Mouse (Mus musculus) forebrain, embryonic 11.5 days (tissue): Measurements from ENCODE around the gene Ctnnbip1. TPM values are rescaled to one million over a fixed set of nuclear protein-coding genes. Genes with fewer than 3 reads are reported as not detected.

Source experiments
- ATAC-seq: fragments of 200-750 bp; cut with Nextera tagmentation; replicated peaks from 2 replicates; pipeline ENCODE4 v1.8.0; 2017; ENCODE audit warnings: moderate TSS enrichment; ENCODE audit not compliant: low FRiP score
- DNase-seq: peaks from one replicate; pipeline ENCODE4 v3.0.0-alpha.2; 2017; ENCODE audit warnings: low spot score
- H3K27ac ChIP-seq: fragments of 300-500 bp; sonication (generic); 2 replicates; pipeline ENCODE4 v1.5.1; 2014; ENCODE audit warnings: low read depth, low read length
- H3K27me3 ChIP-seq: fragments of 300-500 bp; sonication (generic); 2 replicates; pipeline ENCODE4 v1.6.1; 2014; ENCODE audit warnings: mild to moderate bottlenecking, low read length, mixed read lengths; ENCODE audit not compliant: control insufficient read depth, insufficient read depth
- H3K36me3 ChIP-seq: fragments of 300-500 bp; sonication (generic); 2 replicates; pipeline ENCODE4 v1.6.1; 2014; ENCODE audit warnings: mild to moderate bottlenecking, low read length, moderate library complexity, mixed read lengths; ENCODE audit not compliant: control insufficient read depth, insufficient read depth
- H3K4me1 ChIP-seq: fragments of 300-500 bp; sonication (generic); replicated peaks from 2 replicates; pipeline ENCODE4 v1.6.1; 2014; ENCODE audit warnings: low read length, mixed read lengths; ENCODE audit not compliant: control insufficient read depth, insufficient read depth
- H3K4me2 ChIP-seq: fragments of 300-500 bp; sonication (generic); 2 replicates; pipeline ENCODE4 v1.6.1; 2014; ENCODE audit warnings: low read depth, mild to moderate bottlenecking, low read length, moderate library complexity, mixed read lengths; ENCODE audit not compliant: severe bottlenecking
- H3K4me3 ChIP-seq: fragments of 300-500 bp; sonication (generic); 2 replicates; pipeline ENCODE4 v1.5.1; 2014; ENCODE audit warnings: low read depth, low read length
- H3K9ac ChIP-seq: fragments of 300-500 bp; sonication (generic); 2 replicates; pipeline ENCODE4 v1.6.1; 2014; ENCODE audit warnings: low read length
- H3K9me3 ChIP-seq: fragments of 300-500 bp; sonication (generic); 2 replicates; pipeline ENCODE4 v1.6.1; 2016; ENCODE audit warnings: low read length, mixed read lengths; ENCODE audit not compliant: control insufficient read depth
- WGBS: fragments of 180-500 bp; shearing (Covaris S2); extraction: QIAGEN DNeasy Blood & Tissue Kit; methylation state at CpG from one replicate; pipeline ENCODE4 v1.1.7; 2014; 5-methylcytosine and 5-hydroxymethylcytosine counted together
- polyA plus RNA-seq: library from polyadenylated mRNA; unstranded; fragments of >200 nt; fragmentation: Nextera tagmentation; extraction: Ambion mirVana; gene quantifications from 2 replicates; pipeline ENCODE4 v1.2.1, GENCODE M21; 2014

The Ctnnbip1 gene
- polyA plus RNA-seq, 1 experiment from 2014 or later, result 71.7 TPM

GRCm38 (mm10) chr4:149590200-149590599 is 72.2 kb downstream of the Ctnnbip1 start:
- WGBS, result 78% methylated on average over 1 of the region's 1 CpGs
- peaks cover 10% of the 10 kb centered on the region; the same call in 1 of the 2 replicates for H3K4me1 ChIP-seq
- ATAC-seq (no peak), DNase-seq (no peak)
- peaks cover 4% of the 10 kb centered on the region; the same call in 1 of the 2 replicates for H3K27me3 ChIP-seq
- no peak overlapping the region for H3K4me3 ChIP-seq
- no peak overlapping the region for H3K27ac ChIP-seq
- no peak overlapping the region for H3K9ac ChIP-seq
- H3K9me3 ChIP-seq, result no peaks in the 10 kb centered on the region
- H3K36me3 ChIP-seq, result no peaks in the 10 kb centered on the region
- H3K4me2 ChIP-seq, result no peak overlapping the region

- DNase-seq (no peak), ATAC-seq (no peak)
- Histone ChIP-seq H3K27ac (no peak overlapping the region), H3K27me3 (peaks cover 4% of the 10 kb centered on the region; the same call in 1 of the 2 replicates), H3K4me1 (0 out of 2 replicates have a peak, but pooled peaks cover 7% of the 10 kb centered on the region), H3K9ac (no peak overlapping the region), H3K4me3 (no peak overlapping the region), H3K36me3 (no peaks in the 10 kb centered on the region), H3K9me3 (no peaks in the 10 kb centered on the region), H3K4me2 (no peak overlapping the region)
- 90% methylated on average over 2 of the region's 2 CpGs for WGBS
Observed at GRCm38 (mm10) chr4:149591486-149591885, 73.5 kb downstream of the Ctnnbip1 start.

- H3K27ac ChIP-seq, result no peak overlapping the region
- no peak for ATAC-seq
- no peaks in the 10 kb centered on the region for H3K9me3 ChIP-seq
- H3K4me2 ChIP-seq, result no peak overlapping the region
- 81% methylated on average over 9 of the region's 9 CpGs for WGBS
- DNase-seq, result no peak
- H3K27me3 ChIP-seq, result no peaks in the 10 kb centered on the region
- no peaks in the 10 kb centered on the region for H3K36me3 ChIP-seq
- H3K9ac ChIP-seq, result no peak overlapping the region
- H3K4me1 ChIP-seq, result 0 out of 2 replicates have a peak, but pooled peaks cover 2% of the 10 kb centered on the region
- H3K4me3 ChIP-seq, result no peak overlapping the region
Observed at GRCm38 (mm10) chr4:149594913-149595581, 77.0 kb downstream of the Ctnnbip1 start.

- WGBS, result 81% methylated on average over 12 of the region's 12 CpGs
- no peaks in the 10 kb centered on the region for H3K27me3 ChIP-seq
- H3K9ac ChIP-seq, result no peak overlapping the region
- no peak overlapping the region for H3K27ac ChIP-seq
- ATAC-seq (no peak), DNase-seq (no peak)
- H3K9me3 ChIP-seq, result no peaks in the 10 kb centered on the region
- H3K36me3 ChIP-seq, result no peaks in the 10 kb centered on the region
- H3K4me2 ChIP-seq, result no peak overlapping the region
- 0 out of 2 replicates have a peak, but pooled peaks cover 2% of the 10 kb centered on the region for H3K4me1 ChIP-seq
- no peak overlapping the region for H3K4me3 ChIP-seq
Observed at GRCm38 (mm10) chr4:149597641-149598208, 79.7 kb downstream of the Ctnnbip1 start.

GRCm38 (mm10) chr4:149599549-149599948 is 81.5 kb downstream of the Ctnnbip1 start:
- Histone ChIP-seq H3K4me1 (0 out of 2 replicates have a peak, but pooled peaks cover 2% of the 10 kb centered on the region), H3K27ac (no peak overlapping the region), H3K36me3 (no peaks in the 10 kb centered on the region), H3K9ac (no peak overlapping the region), H3K9me3 (no peaks in the 10 kb centered on the region), H3K27me3 (no peaks in the 10 kb centered on the region), H3K4me2 (no peak overlapping the region), H3K4me3 (no peak overlapping the region)
- 87% methylated on average over 6 of the region's 6 CpGs for WGBS
- DNase-seq (no peak), ATAC-seq (no peak)

GRCm38 (mm10) chr4:149600130-149600529 is 82.1 kb downstream of the Ctnnbip1 start:
- H3K4me1 ChIP-seq, result 0 out of 2 replicates have a peak, but pooled peaks cover 2% of the 10 kb centered on the region
- H3K4me3 ChIP-seq, result no peak overlapping the region
- no peaks in the 10 kb centered on the region for H3K36me3 ChIP-seq
- 88% methylated on average over 4 of the region's 4 CpGs for WGBS
- H3K27me3 ChIP-seq, result no peaks in the 10 kb centered on the region
- H3K9ac ChIP-seq, result no peak overlapping the region
- DNase-seq, result peak; percentile 15
- ATAC-seq, result no peak
- no peak overlapping the region for H3K4me2 ChIP-seq
- H3K9me3 ChIP-seq, result no peaks in the 10 kb centered on the region
- no peak overlapping the region for H3K27ac ChIP-seq

- ATAC-seq (no peak), DNase-seq (no peak)
- Histone ChIP-seq H3K4me2 (no peak overlapping the region), H3K4me3 (no peak overlapping the region), H3K27me3 (no peaks in the 10 kb centered on the region), H3K36me3 (no peaks in the 10 kb centered on the region), H3K27ac (no peak overlapping the region), H3K4me1 (0 out of 2 replicates have a peak, but pooled peaks cover 2% of the 10 kb centered on the region), H3K9ac (no peak overlapping the region), H3K9me3 (no peaks in the 10 kb centered on the region)
- WGBS, result 57% methylated on average over 4 of the region's 4 CpGs
Observed at GRCm38 (mm10) chr4:149601484-149601883, 83.4 kb downstream of the Ctnnbip1 start.

GRCm38 (mm10) chr4:149602236-149602635 is 84.2 kb downstream of the Ctnnbip1 start:
- H3K4me3 ChIP-seq, result no peak overlapping the region
- DNase-seq, result no peak
- H3K9me3 ChIP-seq, result no peaks in the 10 kb centered on the region
- ATAC-seq, result no peak
- no peak overlapping the region for H3K9ac ChIP-seq
- H3K27ac ChIP-seq, result no peak overlapping the region
- 57% methylated on average over 7 of the region's 7 CpGs for WGBS
- H3K4me2 ChIP-seq, result no peak overlapping the region
- 0 out of 2 replicates have a peak, but pooled peaks cover 2% of the 10 kb centered on the region for H3K4me1 ChIP-seq
- no peaks in the 10 kb centered on the region for H3K27me3 ChIP-seq
- H3K36me3 ChIP-seq, result no peaks in the 10 kb centered on the region
